In genomic region chr13:34875166-34875710, GRCm38 (mm10) we compare ENCODE assay signal across 8 mouse cellular contexts. TPM values are rescaled to one million over a fixed set of nuclear protein-coding genes. Genes with fewer than 3 reads are reported as not detected.
DNase-seq lines count a peak whose midpoint lies in the region; ATAC-seq and TF ChIP-seq lines count a peak whose summit lies in the region.

Gene Prpf4b, plus strand, starts transcription at chr13:34875302.

- H3K27me3 ChIP-seq in C2C12 (ENCODE audit: control insufficient read depth, insufficient read depth, insufficient read length) (no peaks in the 10 kb centered on the region), myocyte (ENCODE audit: control insufficient read depth, insufficient read depth, insufficient read length) (peaks cover 4% of the 10 kb centered on the region)
- H3K27me3 ChIP-seq in erythroblast, embryonic 14.5 days (ENCODE audit: control insufficient read depth), result no peaks in the 10 kb centered on the region
- H3K27me3 ChIP-seq in heart, embryonic 11.5 days (ENCODE audit: control insufficient read depth, insufficient read depth, low read length), result no peaks in the 10 kb centered on the region
- H3K27me3 ChIP-seq in kidney, embryonic 16.5 days (ENCODE audit: insufficient read depth, low read length), result no peaks in the 10 kb centered on the region
- no peaks in the 10 kb centered on the region for H3K27me3 ChIP-seq in liver, adult 2 months (ENCODE audit: control insufficient read depth, insufficient read depth, low read length)
- no peaks in the 10 kb centered on the region for H3K27me3 ChIP-seq in splenic B cell, adult 2 months (ENCODE audit: control insufficient read depth, insufficient read depth, low read length, poor library complexity, severe bottlenecking)

- no peak; the same call in 1 of the 2 replicates for TF ChIP-seq POLR2A in brain, embryonic 14.5 days (IDR thresholded peaks at IDR 0.05; ENCODE audit: borderline replicate concordance, extremely low read depth, insufficient read depth, insufficient read length, poor library complexity, severe bottlenecking)
- peak; percentile 85 for TF ChIP-seq POLR2A in liver, adult 2 months (IDR thresholded peaks at IDR 0.05; ENCODE audit: extremely low read depth, insufficient read depth, low read length)
- peak; percentile 71 for TF ChIP-seq POLR2A in myocyte (IDR thresholded peaks at IDR 0.05; ENCODE audit: insufficient read length, low read depth)

- peaks cover 45% of the 10 kb centered on the region for H3K79me3 ChIP-seq in C2C12 (ENCODE audit: low read depth)

- ATAC-seq in heart, embryonic 11.5 days (replicated peaks; ENCODE audit: insufficient number of reproducible peaks, low FRiP score, low TSS enrichment), result peak; percentile 78
- ATAC-seq in kidney, embryonic 16.5 days (ENCODE audit: low FRiP score, low TSS enrichment), result peak; percentile 79

- H3K4me1 ChIP-seq in erythroblast, embryonic 14.5 days (ENCODE audit: control insufficient read depth), result peaks cover 45% of the 10 kb centered on the region
- peaks cover 14% of the 10 kb centered on the region for H3K4me1 ChIP-seq in heart, embryonic 11.5 days (ENCODE audit: control insufficient read depth, insufficient read depth, low read length)
- H3K4me1 ChIP-seq in kidney, embryonic 16.5 days (ENCODE audit: insufficient read depth, low read length), result peaks cover 20% of the 10 kb centered on the region
- peaks cover 2% of the 10 kb centered on the region for H3K4me1 ChIP-seq in liver, adult 2 months (ENCODE audit: control insufficient read depth, insufficient read depth, low read length)

- peak within 1 kb of the TSS; percentile 99 for H3K27ac ChIP-seq in heart, embryonic 11.5 days (ENCODE audit: low read depth, low read length)
- H3K27ac ChIP-seq in kidney, embryonic 16.5 days (ENCODE audit: low read length), result peak within 1 kb of the TSS; percentile 99
- H3K27ac ChIP-seq in liver, adult 2 months (replicated peaks; ENCODE audit: insufficient read depth, low read depth, low read length), result peak within 1 kb of the TSS; percentile 100

- under 1% methylated on average over 40 of the region's 40 CpGs for WGBS in heart, embryonic 11.5 days (ENCODE audit: insufficient replicate concordance)
- under 1% methylated on average over 40 of the region's 40 CpGs for WGBS in kidney, embryonic 16.5 days
- under 1% methylated on average over 40 of the region's 40 CpGs for WGBS in liver, adult 2 months

- H3ac ChIP-seq in C2C12 (ENCODE audit: control insufficient read depth, insufficient read length, low read depth) (peak within 1 kb of the TSS; percentile 95), myocyte (ENCODE audit: control insufficient read depth, insufficient read length) (peak within 1 kb of the TSS; percentile 63)

- TF ChIP-seq CTCF in C2C12 (IDR thresholded peaks at IDR 0.05; ENCODE audit: control insufficient read depth, insufficient read depth, insufficient read length), result no peak
- TF ChIP-seq CTCF in brain, embryonic 14.5 days (IDR thresholded peaks at IDR 0.05; ENCODE audit: borderline replicate concordance, extremely low read depth, insufficient read depth, insufficient read length), result no peak
- no peak for TF ChIP-seq CTCF in liver, adult 2 months (IDR thresholded peaks at IDR 0.05; ENCODE audit: low read depth, low read length)

- no peaks in the 10 kb centered on the region for H3K36me3 ChIP-seq in C2C12 (ENCODE audit: control insufficient read depth, insufficient read depth)
- peaks cover 18% of the 10 kb centered on the region for H3K36me3 ChIP-seq in erythroblast, embryonic 14.5 days (ENCODE audit: control insufficient read depth)
- H3K36me3 ChIP-seq in heart, embryonic 11.5 days (ENCODE audit: control insufficient read depth, insufficient read depth, low read length), result no peaks in the 10 kb centered on the region
- no peaks in the 10 kb centered on the region for H3K36me3 ChIP-seq in kidney, embryonic 16.5 days (ENCODE audit: insufficient read depth, low read length)
- no peaks in the 10 kb centered on the region for H3K36me3 ChIP-seq in liver, adult 2 months (ENCODE audit: control insufficient read depth, insufficient read depth, low read length)
- no peaks in the 10 kb centered on the region for H3K36me3 ChIP-seq in myocyte (ENCODE audit: control insufficient read depth, insufficient read depth)
- no peaks in the 10 kb centered on the region for H3K36me3 ChIP-seq in splenic B cell, adult 2 months (ENCODE audit: control insufficient read depth, insufficient read depth, low read length, poor library complexity, severe bottlenecking)

- peaks cover 51% of the 10 kb centered on the region for H3K79me2 ChIP-seq in C2C12 (ENCODE audit: control insufficient read depth, insufficient read depth)
- H3K79me2 ChIP-seq in liver, adult 2 months (ENCODE audit: control insufficient read depth, insufficient read depth, low read length), result peaks cover 13% of the 10 kb centered on the region; the same call in 1 of the 2 replicates
- peaks cover 46% of the 10 kb centered on the region for H3K79me2 ChIP-seq in myocyte (ENCODE audit: control insufficient read depth, insufficient read depth)

- H3K9me3 ChIP-seq in erythroblast, embryonic 14.5 days (ENCODE audit: control insufficient read depth, low read length), result no peaks in the 10 kb centered on the region
- H3K9me3 ChIP-seq in heart, embryonic 11.5 days (replicated peaks; ENCODE audit: control insufficient read depth, low read length), result no peaks in the 10 kb centered on the region
- no peaks in the 10 kb centered on the region for H3K9me3 ChIP-seq in kidney, embryonic 16.5 days (ENCODE audit: low read length)

- peak within 1 kb of the TSS; percentile 96 for H3K9ac ChIP-seq in heart, embryonic 11.5 days (ENCODE audit: low read depth, low read length)
- H3K9ac ChIP-seq in kidney, embryonic 16.5 days (replicated peaks; ENCODE audit: low read length), result peak within 1 kb of the TSS; percentile 98
- peak within 1 kb of the TSS; percentile 100 for H3K9ac ChIP-seq in liver, adult 2 months (ENCODE audit: low read depth, low read length)

- H3K4me3 ChIP-seq in C2C12 (ENCODE audit: insufficient read depth, poor library complexity, severe bottlenecking), result peak within 1 kb of the TSS; percentile 83
- H3K4me3 ChIP-seq in erythroblast, embryonic 14.5 days (replicated peaks), result peak within 1 kb of the TSS; percentile 99
- H3K4me3 ChIP-seq in heart, embryonic 11.5 days (ENCODE audit: low read depth, low read length), result peak within 1 kb of the TSS; percentile 86
- H3K4me3 ChIP-seq in kidney, embryonic 16.5 days (ENCODE audit: low read length), result peak within 1 kb of the TSS; percentile 98
- H3K4me3 ChIP-seq in liver, adult 2 months (ENCODE audit: insufficient read depth, low read depth, low read length), result peak within 1 kb of the TSS; percentile 97
- peak within 1 kb of the TSS; percentile 52 for H3K4me3 ChIP-seq in myocyte

- peak within 1 kb of the TSS; percentile 73 for H3K4me2 ChIP-seq in heart, embryonic 11.5 days
- H3K4me2 ChIP-seq in kidney, embryonic 16.5 days (replicated peaks; ENCODE audit: low read depth, low read length), result peak within 1 kb of the TSS; percentile 84
- peak within 1 kb of the TSS; percentile 95 for H3K4me2 ChIP-seq in myocyte (ENCODE audit: low read depth)

- peak; percentile 97 for DNase-seq in brain, embryonic 14.5 days (ENCODE audit: low read depth)
- peak; percentile 79 for DNase-seq in liver, adult 2 months (ENCODE audit: extremely low read depth, low read depth, low spot score)
- peak; percentile 86 for DNase-seq in splenic B cell, adult 2 months (ENCODE audit: low read depth, low spot score)

TF ChIP-seq in C2C12, 6 proteins besides CTCF, POLR2A, EP300 and RAD21:
- TF ChIP-seq MYOD1 (IDR thresholded peaks at IDR 0.05; ENCODE audit: control insufficient read depth, insufficient read length, low read depth) (no peak), MAX (IDR thresholded peaks at IDR 0.05) (peak; percentile 44)

TF ChIP-seq in myocyte, 11 proteins besides CTCF, POLR2A, EP300 and RAD21:
- TF ChIP-seq MYOG (IDR thresholded peaks at IDR 0.05; ENCODE audit: control insufficient read depth in 1 of 3, insufficient read depth in 1 of 3, insufficient read length in 2 of 3, low read depth in 2 of 3), result no peak
- no peak for TF ChIP-seq TCF3 (IDR thresholded peaks at IDR 0.05; ENCODE audit: insufficient read length, low read depth)
- TF ChIP-seq E2F4 (IDR thresholded peaks at IDR 0.05; ENCODE audit: insufficient read depth), result no peak
- no peak for TF ChIP-seq MYOD1 (IDR thresholded peaks at IDR 0.05; ENCODE audit: control insufficient read depth in 1 of 3, insufficient read length in 2 of 3, low read depth in 2 of 3)
- peak; percentile 71 for TF ChIP-seq POLR2AphosphoS2 (IDR thresholded peaks at IDR 0.05; ENCODE audit: insufficient read length, low read depth)
- no peak for TF ChIP-seq USF1 (IDR thresholded peaks at IDR 0.05; ENCODE audit: low read depth)

RNA-seq across cellular contexts. Expression of gene Prpf4b, which starts in this region (rescaled TPM):
- polyA plus RNA-seq in C2C12 (2012; fragmentation: generic; extraction: Trizol) (8.5 TPM), myocyte (2012; fragmentation: generic; extraction: Trizol) (8.1 TPM)
- polyA plus RNA-seq in brain, embryonic 14.5 days (2012; rRNA removed), result 98.8 and 121 TPM in 2 replicates
- 1.2 and 1.9 TPM in 2 replicates for polyA plus RNA-seq in erythroblast, embryonic 14.5 days (2012)
- 79.8 and 80.5 TPM in 2 replicates for polyA plus RNA-seq in heart, embryonic 11.5 days (2014; fragmentation: Nextera tagmentation; extraction: Ambion mirVana)
- 54.2 and 63.2 TPM in 2 replicates for polyA plus RNA-seq in kidney, embryonic 16.5 days (2015; fragmentation: Nextera tagmentation; extraction: Ambion mirVana)
- total RNA-seq in liver, adult 2 months (2014; rRNA removed), result 28.1 and 28.6 TPM in 2 replicates
- polyA plus RNA-seq in liver, adult 2 months (2012; rRNA removed), result 6.0 and 9.0 TPM in 2 replicates

Comparison
In these comparisons a context has a peak if more than half of its experiments do, and no peak if none do; other contexts are left out.
1. Peak in every context shown above with its lines: DNase-seq, ATAC-seq, H3K4me3 ChIP-seq and H3K27ac ChIP-seq.